Mouse (Mus musculus) midbrain, postnatal 0 days (tissue): ENCODE measurements around the gene Narfl. TPM values are rescaled to one million over a fixed set of nuclear protein-coding genes. Genes with fewer than 3 reads are reported as not detected.

Experiments used
- ATAC-seq: fragments of 200-750 bp; cut with Nextera tagmentation; 2 replicates; pipeline ENCODE4 v1.8.0; 2017; ENCODE audit warnings: moderate number of reproducible peaks, mild to moderate bottlenecking, moderate TSS enrichment, moderate library complexity; ENCODE audit not compliant: low FRiP score
- DNase-seq: peaks from one replicate; pipeline ENCODE4 v3.0.0-alpha.2; 2015; ENCODE audit warnings: low spot score
- H3K27ac ChIP-seq: fragments of 300-500 bp; sonication (generic); 2 replicates; pipeline ENCODE4 v1.5.1; 2014; ENCODE audit warnings: low read depth, mild to moderate bottlenecking, low read length, mixed read lengths
- H3K27me3 ChIP-seq: fragments of 300-500 bp; sonication (generic); 2 replicates; pipeline ENCODE4 v1.6.1; 2014; ENCODE audit warnings: low read length, control low read depth, mixed read lengths; ENCODE audit not compliant: insufficient read depth
- H3K36me3 ChIP-seq: fragments of 300-500 bp; sonication (generic); 2 replicates; pipeline ENCODE4 v1.6.1; 2014; ENCODE audit warnings: low read length, control low read depth, mixed read lengths; ENCODE audit not compliant: insufficient read depth
- H3K4me1 ChIP-seq: fragments of 300-500 bp; sonication (generic); 2 replicates; pipeline ENCODE4 v1.6.1; 2014; ENCODE audit warnings: mild to moderate bottlenecking, control low read depth, antibody characterized with exemption, low read length, mixed read lengths; ENCODE audit not compliant: insufficient read depth
- H3K4me2 ChIP-seq: fragments of 300-500 bp; sonication (generic); 2 replicates; pipeline ENCODE4 v1.6.1; 2014; ENCODE audit warnings: low read depth, mild to moderate bottlenecking, low read length, mixed read lengths; ENCODE audit not compliant: poor library complexity, severe bottlenecking
- H3K4me3 ChIP-seq: fragments of 300-500 bp; sonication (generic); 2 replicates; pipeline ENCODE4 v1.5.1; 2014; ENCODE audit warnings: low read depth, mild to moderate bottlenecking, low read length, moderate library complexity
- H3K9ac ChIP-seq: fragments of 300-500 bp; sonication (generic); replicated peaks from 2 replicates; pipeline ENCODE4 v1.6.1; 2014; ENCODE audit warnings: mild to moderate bottlenecking, low read length, moderate library complexity, mixed read lengths; ENCODE audit not compliant: poor library complexity, severe bottlenecking
- H3K9me3 ChIP-seq: fragments of 300-500 bp; sonication (generic); 2 replicates; pipeline ENCODE4 v1.6.1; 2016; ENCODE audit warnings: low read length, control low read depth
- CTCF ChIP-seq: IDR thresholded peaks from 2 replicates; pipeline ENCODE4 v1.5.1; 2016; ENCODE audit warnings: antibody characterized with exemption, mild to moderate bottlenecking
- WGBS: fragments of 180-500 bp; shearing (Covaris S2); extraction: QIAGEN DNeasy Blood & Tissue Kit; methylation state at CpG from one replicate; pipeline ENCODE4 v1.1.7; 2014; 5-methylcytosine and 5-hydroxymethylcytosine counted together
- polyA plus RNA-seq: library from polyadenylated mRNA; unstranded; fragments of >200 nt; fragmentation: Nextera tagmentation; extraction: Ambion mirVana; gene quantifications from 2 replicates; pipeline ENCODE4 v1.2.1, GENCODE M21; 2015
- total RNA-seq: library from RNA; depleted of rRNA; stranded (reverse); fragments of >200 nt; gene quantifications from 2 replicates; pipeline ENCODE4 v1.2.3, GENCODE M21; 2014

Narfl gene
- total and polyA plus RNA-seq, 2 experiments from 2014 or later: 25.1 to 27.3 TPM

GRCm38 (mm10) chr17:25818851-25819780 lies 45.5 kb downstream of the Narfl start:
- H3K27me3 ChIP-seq: no peaks in the 10 kb centered on the region
- 12% methylated on average over 46 of the region's 46 CpGs for WGBS
- H3K27ac ChIP-seq: no peak overlapping the region
- H3K9me3 ChIP-seq: no peaks in the 10 kb centered on the region
- H3K4me1 ChIP-seq: peaks cover 2% of the 10 kb centered on the region
- ATAC-seq (no peak), DNase-seq (no peak)
- peaks cover 37% of the 10 kb centered on the region for H3K36me3 ChIP-seq
- TF ChIP-seq CTCF: no peak
- no peak overlapping the region for H3K9ac ChIP-seq
- no peak overlapping the region for H3K4me2 ChIP-seq
- no peak overlapping the region for H3K4me3 ChIP-seq

GRCm38 (mm10) chr17:25823452-25823851 lies 49.9 kb downstream of the Narfl start, which contains the start of gene Wdr24:
Gene Wdr24 (plus strand): TSS chr17:25823627.
- Histone ChIP-seq H3K4me2 (peak within 1 kb of the TSS; percentile 97), H3K36me3 (peaks cover 29% of the 10 kb centered on the region), H3K27me3 (no peaks in the 10 kb centered on the region), H3K9ac (peak within 1 kb of the TSS; percentile 78), H3K4me1 (peaks cover 13% of the 10 kb centered on the region), H3K4me3 (peak within 1 kb of the TSS; percentile 57), H3K27ac (peak within 1 kb of the TSS; percentile 77), H3K9me3 (no peaks in the 10 kb centered on the region)
- ATAC-seq (peak; percentile 67), DNase-seq (peak; percentile 95)
- under 1% methylated on average over 18 of the region's 18 CpGs for WGBS
- no peak for TF ChIP-seq CTCF

- DNase-seq: no peak
- H3K9ac ChIP-seq: peak overlapping the region; percentile 78
- WGBS: 78% methylated on average over 16 of the region's 17 CpGs
- no peaks in the 10 kb centered on the region for H3K9me3 ChIP-seq
- no peak for TF ChIP-seq CTCF
- 0 out of 2 replicates have a peak overlapping the region, but pooled peaks have one; percentile 77 for H3K27ac ChIP-seq
- peak overlapping the region; percentile 57 for H3K4me3 ChIP-seq
- peaks cover 24% of the 10 kb centered on the region for H3K36me3 ChIP-seq
- peaks cover 14% of the 10 kb centered on the region for H3K4me1 ChIP-seq
- no peak for ATAC-seq
- H3K27me3 ChIP-seq: no peaks in the 10 kb centered on the region
- peak overlapping the region; percentile 97 for H3K4me2 ChIP-seq
Observed at GRCm38 (mm10) chr17:25824362-25825142, 51.0 kb downstream of the Narfl start.

- Histone ChIP-seq H3K9me3 (no peaks in the 10 kb centered on the region), H3K4me1 (peaks cover 21% of the 10 kb centered on the region), H3K4me2 (no peak overlapping the region), H3K9ac (no peak overlapping the region), H3K36me3 (peaks cover 24% of the 10 kb centered on the region), H3K27me3 (no peaks in the 10 kb centered on the region), H3K27ac (no peak overlapping the region), H3K4me3 (no peak overlapping the region)
- TF ChIP-seq CTCF: no peak
- no peak for ATAC-seq
- 91% methylated on average over 6 of the region's 6 CpGs for WGBS
- DNase-seq: no peak
Observed at GRCm38 (mm10) chr17:25825311-25825710, 51.7 kb downstream of the Narfl start.

- TF ChIP-seq CTCF: no peak
- peaks cover 21% of the 10 kb centered on the region for H3K4me1 ChIP-seq
- no peak overlapping the region for H3K27ac ChIP-seq
- no peak for ATAC-seq
- no peak overlapping the region for H3K4me2 ChIP-seq
- H3K9me3 ChIP-seq: no peaks in the 10 kb centered on the region
- H3K36me3 ChIP-seq: peaks cover 31% of the 10 kb centered on the region
- DNase-seq: no peak
- no peak overlapping the region for H3K4me3 ChIP-seq
- WGBS: 96% methylated on average over 27 of the region's 27 CpGs
- H3K27me3 ChIP-seq: no peaks in the 10 kb centered on the region
- H3K9ac ChIP-seq: no peak overlapping the region
Observed at GRCm38 (mm10) chr17:25825984-25826570, 52.5 kb downstream of the Narfl start.
